ENCODE assay signal across 30 mouse cellular contexts in the genomic region with DNA sequence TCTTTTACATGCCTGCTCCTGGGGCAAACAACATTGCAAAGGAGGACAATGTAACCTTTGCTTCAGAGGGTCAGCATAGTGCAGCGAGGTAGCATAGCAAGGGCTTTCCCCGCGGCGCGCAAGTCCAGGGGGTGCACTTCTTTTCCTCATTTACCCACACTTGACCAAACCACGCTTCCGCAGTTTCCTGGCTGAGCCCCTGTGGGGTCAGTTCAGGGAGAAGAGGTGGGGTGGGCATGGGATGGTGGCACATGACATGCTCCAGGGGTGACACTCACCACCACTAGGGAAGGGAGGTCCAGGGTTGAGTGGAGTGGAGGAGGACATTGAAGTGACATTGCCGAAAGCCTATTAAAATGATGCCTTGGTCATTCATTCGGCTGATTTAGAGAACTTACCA. TPM values are rescaled to one million over a fixed set of nuclear protein-coding genes. Genes with fewer than 3 reads are reported as not detected.
A peak's percentile ranks its signal among the peaks of the same experiment; 100 is the strongest.
DNase-seq lines count a peak whose midpoint lies in the region; ATAC-seq and TF ChIP-seq lines count a peak whose summit lies in the region.
"Had no signal": no experiment of that assay in that cellular context is flagged by ENCODE, and none has a peak within 500 bp of the region (broad histone marks: within the 10 kb centered on the region; RNA-seq: fewer than 3 reads in every experiment).

No protein-coding gene starts in this region.

- peaks cover 3% of the 10 kb centered on the region; the same call in 1 of the 2 replicates for H3K27me3 ChIP-seq in embryonic facial prominence, embryonic 12.5 days
- 0 out of 2 replicates have a peak, but pooled peaks cover 10% of the 10 kb centered on the region for H3K27me3 ChIP-seq in embryonic facial prominence, embryonic 10.5 days (replicated peaks; ENCODE audit: low read depth, poor library complexity, severe bottlenecking)
- no peaks in the 10 kb centered on the region for H3K27me3 ChIP-seq in heart, embryonic 12.5 days (replicated peaks)
- no peaks in the 10 kb centered on the region for H3K27me3 ChIP-seq in heart, postnatal 0 days (ENCODE audit: control insufficient read depth, insufficient read depth, low read length)
- H3K27me3 ChIP-seq in myocyte (ENCODE audit: control insufficient read depth, insufficient read depth, insufficient read length), result no peaks in the 10 kb centered on the region
- H3K27me3 ChIP-seq: CH12.LX; intestine, embryonic 15.5 days; midbrain, embryonic 15.5 days; stomach, embryonic 15.5 days had no signal

- H3ac ChIP-seq in myocyte (ENCODE audit: control insufficient read depth, insufficient read length), result no peak overlapping the region

- 0 out of 2 replicates have a peak, but pooled peaks have one; percentile 13 for ATAC-seq in embryonic facial prominence, embryonic 12.5 days (ENCODE audit: insufficient number of reproducible peaks, insufficient read depth, low FRiP score, low TSS enrichment)
- no peak for ATAC-seq in heart, embryonic 12.5 days (ENCODE audit: insufficient number of reproducible peaks, low FRiP score)
- no peak for ATAC-seq in heart, postnatal 0 days (ENCODE audit: insufficient read depth, low read depth)
- ATAC-seq: activated CD4-positive, CD25-positive, alpha-beta regulatory T cell, adult 4 months; forebrain, embryonic 14.5 days; hindbrain, embryonic 16.5 days; intestine, embryonic 15.5 days; lung, postnatal 0 days; midbrain, embryonic 15.5 days had no signal

- H3K4me3 ChIP-seq in embryonic facial prominence, embryonic 12.5 days, result no peak overlapping the region
- no peak overlapping the region for H3K4me3 ChIP-seq in embryonic facial prominence, embryonic 10.5 days
- H3K4me3 ChIP-seq in heart, embryonic 12.5 days, result peak overlapping the region; percentile 74
- peak overlapping the region; percentile 27 for H3K4me3 ChIP-seq in heart, postnatal 0 days (ENCODE audit: low read depth, low read length)
- H3K4me3 ChIP-seq in myocyte, result peak overlapping the region; percentile 57
- H3K4me3 ChIP-seq: hindbrain, embryonic 10.5 days; intestine, embryonic 15.5 days; layer of hippocampus, adult 2 months; limb, embryonic 15.5 days; liver, embryonic 13.5 days; midbrain, embryonic 10.5 days; midbrain, embryonic 15.5 days; stomach, embryonic 15.5 days had no signal

- no peak for TF ChIP-seq EP300 in heart, postnatal 0 days (IDR thresholded peaks at IDR 0.05; ENCODE audit: low read depth)

- no peaks in the 10 kb centered on the region for H3K36me3 ChIP-seq in embryonic facial prominence, embryonic 12.5 days
- no peaks in the 10 kb centered on the region for H3K36me3 ChIP-seq in embryonic facial prominence, embryonic 10.5 days (replicated peaks)
- peaks cover 37% of the 10 kb centered on the region for H3K36me3 ChIP-seq in heart, embryonic 12.5 days
- H3K36me3 ChIP-seq in heart, postnatal 0 days (replicated peaks; ENCODE audit: control insufficient read depth, insufficient read depth, low read length), result no peaks in the 10 kb centered on the region; the same call in 1 of the 2 replicates
- peaks cover 8% of the 10 kb centered on the region for H3K36me3 ChIP-seq in myocyte (ENCODE audit: control insufficient read depth, insufficient read depth)
- H3K36me3 ChIP-seq: hindbrain, embryonic 10.5 days; intestine, embryonic 15.5 days; limb, embryonic 15.5 days; liver, embryonic 13.5 days; midbrain, embryonic 10.5 days; midbrain, embryonic 15.5 days; stomach, embryonic 15.5 days had no signal

- peaks cover 12% of the 10 kb centered on the region; the same call in 1 of the 2 replicates for H3K4me1 ChIP-seq in embryonic facial prominence, embryonic 12.5 days
- peaks cover 43% of the 10 kb centered on the region for H3K4me1 ChIP-seq in embryonic facial prominence, embryonic 10.5 days
- H3K4me1 ChIP-seq in heart, embryonic 12.5 days (replicated peaks), result peaks cover 66% of the 10 kb centered on the region
- peaks cover 31% of the 10 kb centered on the region for H3K4me1 ChIP-seq in heart, postnatal 0 days (ENCODE audit: control insufficient read depth, insufficient read depth)

- no peaks in the 10 kb centered on the region for H3K9me3 ChIP-seq in embryonic facial prominence, embryonic 12.5 days
- H3K9me3 ChIP-seq in embryonic facial prominence, embryonic 10.5 days, result no peaks in the 10 kb centered on the region
- no peaks in the 10 kb centered on the region for H3K9me3 ChIP-seq in heart, embryonic 12.5 days (replicated peaks)
- H3K9me3 ChIP-seq in heart, postnatal 0 days (replicated peaks; ENCODE audit: control insufficient read depth, low read length), result no peaks in the 10 kb centered on the region
- H3K9me3 ChIP-seq: hindbrain, embryonic 10.5 days; intestine, embryonic 15.5 days; limb, embryonic 15.5 days; liver, embryonic 13.5 days; midbrain, embryonic 10.5 days; midbrain, embryonic 15.5 days; stomach, embryonic 15.5 days had no signal

- TF ChIP-seq CTCF in heart, postnatal 0 days (IDR thresholded peaks at IDR 0.05; ENCODE audit: low read depth), result no peak

- no peak overlapping the region for H3K9ac ChIP-seq in embryonic facial prominence, embryonic 12.5 days
- H3K9ac ChIP-seq in heart, embryonic 12.5 days, result peak overlapping the region; percentile 94
- H3K9ac ChIP-seq in heart, postnatal 0 days (replicated peaks; ENCODE audit: low read depth, low read length), result no peak overlapping the region
- H3K9ac ChIP-seq: intestine, embryonic 15.5 days; limb, embryonic 15.5 days; liver, embryonic 13.5 days; midbrain, embryonic 15.5 days; stomach, embryonic 15.5 days had no signal

- 93% methylated on average over 9 of the region's 9 CpGs for WGBS in embryonic facial prominence, embryonic 12.5 days
- WGBS in embryonic facial prominence, embryonic 10.5 days, result 89% methylated on average over 9 of the region's 9 CpGs
- WGBS in heart, embryonic 12.5 days, result 71% methylated on average over 9 of the region's 9 CpGs
- 39% methylated on average over 9 of the region's 9 CpGs for WGBS in heart, postnatal 0 days

- peak; percentile 12 for TF ChIP-seq POLR2A in myocyte (IDR thresholded peaks at IDR 0.05; ENCODE audit: insufficient read length, low read depth)

- no peak for DNase-seq in embryonic facial prominence, embryonic 10.5 days (ENCODE audit: low spot score)
- DNase-seq in heart, postnatal 14 days, result no peak
- no peak for DNase-seq in heart, postnatal 0 days (ENCODE audit: low spot score)
- no peak for DNase-seq in heart, postnatal 10 days
- DNase-seq: adrenal gland, adult 2 months; cerebellum, adult 2 months; cerebellum, postnatal 14 days; gastrocnemius, postnatal 25 days; kidney, adult 2 months; kidney, postnatal 36 days; liver, embryonic 13.5 days; lung, adult 18-20 months; lung, postnatal 4 days; right cerebral cortex, postnatal 25 days; thymus, postnatal 14 days had no signal

- no peak overlapping the region for H3K27ac ChIP-seq in embryonic facial prominence, embryonic 12.5 days
- no peak overlapping the region for H3K27ac ChIP-seq in embryonic facial prominence, embryonic 10.5 days (replicated peaks)
- H3K27ac ChIP-seq in heart, embryonic 12.5 days (ENCODE audit: poor library complexity, severe bottlenecking), result peak overlapping the region; percentile 100
- H3K27ac ChIP-seq in heart, postnatal 0 days (ENCODE audit: low read depth), result peak overlapping the region; percentile 77; the same call in 1 of the 2 replicates
- H3K27ac ChIP-seq: hindbrain, embryonic 10.5 days; intestine, embryonic 15.5 days; layer of hippocampus, adult 2 months; limb, embryonic 15.5 days; liver, embryonic 13.5 days; midbrain, embryonic 10.5 days; midbrain, embryonic 15.5 days; stomach, embryonic 15.5 days had no signal

- no peak overlapping the region for H3K4me2 ChIP-seq in embryonic facial prominence, embryonic 12.5 days (replicated peaks)
- peak overlapping the region; percentile 81 for H3K4me2 ChIP-seq in heart, embryonic 12.5 days
- peak overlapping the region; percentile 40 for H3K4me2 ChIP-seq in heart, postnatal 0 days (ENCODE audit: low read depth, low read length)
- H3K4me2 ChIP-seq in myocyte (ENCODE audit: low read depth), result peak overlapping the region; percentile 66
- H3K4me2 ChIP-seq: intestine, embryonic 15.5 days; limb, embryonic 15.5 days; liver, embryonic 13.5 days; midbrain, embryonic 15.5 days; stomach, embryonic 15.5 days had no signal

- H3K79me2 ChIP-seq in myocyte (ENCODE audit: control insufficient read depth, insufficient read depth), result peaks cover 12% of the 10 kb centered on the region

- intact Hi-C loops in heart, postnatal 14 days (cut with DNase I), result no loop called here
- intact Hi-C loops in heart, postnatal 10 days (cut with DNase I), result no loop called here

RNA-seq across cellular contexts. Expression of gene Myl4, which starts 28.6 kb away (rescaled TPM):
- 25.6 and 35.4 TPM in 2 replicates for polyA plus RNA-seq in embryonic facial prominence, embryonic 12.5 days (2016; fragmentation: Nextera tagmentation; extraction: Ambion mirVana)
- 1.1 and 4.1 TPM in 2 replicates for polyA plus RNA-seq in embryonic facial prominence, embryonic 10.5 days (2016; fragmentation: Nextera tagmentation; extraction: Ambion mirVana)
- polyA plus RNA-seq in heart, embryonic 12.5 days (2016; fragmentation: Nextera tagmentation; extraction: Ambion mirVana), result 2,473 and 2,477 TPM in 2 replicates
- 100 to 1,000 TPM; 280 to 698 TPM for total RNA-seq in heart, postnatal 14 days (2021)
- 758 and 991 TPM in 2 replicates for total RNA-seq in heart, postnatal 0 days (2014; rRNA removed; ENCODE audit: low replicate concordance)
- 1,182 and 1,364 TPM in 2 replicates for polyA plus RNA-seq in heart, postnatal 0 days (2015; fragmentation: Nextera tagmentation; extraction: Ambion mirVana)
- total RNA-seq in heart, postnatal 10 days (2021), result 100 to 1,000 TPM; 257 to 700 TPM
- polyA plus RNA-seq in myocyte (2012; fragmentation: generic; extraction: Trizol), result 5,062 TPM

RNA-seq across cellular contexts. Expression of gene Cdc27, which starts 28.7 kb away (rescaled TPM):
- polyA plus RNA-seq in embryonic facial prominence, embryonic 12.5 days (2016; fragmentation: Nextera tagmentation; extraction: Ambion mirVana), result 48.5 and 52.1 TPM in 2 replicates
- 58.4 and 60.8 TPM in 2 replicates for polyA plus RNA-seq in embryonic facial prominence, embryonic 10.5 days (2016; fragmentation: Nextera tagmentation; extraction: Ambion mirVana)
- polyA plus RNA-seq in heart, embryonic 12.5 days (2016; fragmentation: Nextera tagmentation; extraction: Ambion mirVana), result 37.6 and 40.6 TPM in 2 replicates
- total RNA-seq in heart, postnatal 14 days (2021), result 10 to 100 TPM; 23.2 to 26.5 TPM
- total RNA-seq in heart, postnatal 0 days (2014; rRNA removed; ENCODE audit: low replicate concordance), result 16.6 and 18.3 TPM in 2 replicates
- polyA plus RNA-seq in heart, postnatal 0 days (2015; fragmentation: Nextera tagmentation; extraction: Ambion mirVana), result 19.6 and 20.5 TPM in 2 replicates
- 10 to 100 TPM; 32.4 to 40.6 TPM for total RNA-seq in heart, postnatal 10 days (2021)
- polyA plus RNA-seq in myocyte (2012; fragmentation: generic; extraction: Trizol), result 9.2 TPM

RNA-seq across cellular contexts. Expression of gene Itgb3, which starts 28.7 kb away (rescaled TPM):
- polyA plus RNA-seq in embryonic facial prominence, embryonic 12.5 days (2016; fragmentation: Nextera tagmentation; extraction: Ambion mirVana), result 3.7 TPM in 2 replicates
- polyA plus RNA-seq in embryonic facial prominence, embryonic 10.5 days (2016; fragmentation: Nextera tagmentation; extraction: Ambion mirVana), result 2.9 and 4.2 TPM in 2 replicates
- 9.6 and 11.9 TPM in 2 replicates for polyA plus RNA-seq in heart, embryonic 12.5 days (2016; fragmentation: Nextera tagmentation; extraction: Ambion mirVana)
- total RNA-seq in heart, postnatal 14 days (2021), result 1 to 10 TPM; 4.8 to 4.9 TPM
- total RNA-seq in heart, postnatal 0 days (2014; rRNA removed; ENCODE audit: low replicate concordance), result 5.2 and 16.4 TPM in 2 replicates
- polyA plus RNA-seq in heart, postnatal 0 days (2015; fragmentation: Nextera tagmentation; extraction: Ambion mirVana), result 1.6 and 1.7 TPM in 2 replicates
- total RNA-seq in heart, postnatal 10 days (2021), result 1 to 10 TPM; 5.8 to 7.3 TPM
- 25.0 TPM for polyA plus RNA-seq in myocyte (2012; fragmentation: generic; extraction: Trizol)

Comparison
In these comparisons a context has a peak if more than half of its experiments do, and no peak if none do; other contexts are left out.
1. H3K27ac ChIP-seq: peak in heart, embryonic 12.5 days (single experiment) and heart, postnatal 0 days (single experiment); none in embryonic facial prominence, embryonic 12.5 days (single experiment) and embryonic facial prominence, embryonic 10.5 days (single experiment).
2. H3K4me3 ChIP-seq: peak in heart, embryonic 12.5 days (single experiment), heart, postnatal 0 days (single experiment) and myocyte (single experiment); none in embryonic facial prominence, embryonic 12.5 days (single experiment) and embryonic facial prominence, embryonic 10.5 days (single experiment).
3. RNA of gene Myl4, which starts 28.6 kb away (polyA plus RNA-seq): 5,062 TPM in myocyte (single experiment), 2,473 to 2,477 TPM in heart, embryonic 12.5 days and 1,182 to 1,364 TPM in heart, postnatal 0 days; 25.6 to 35.4 TPM in embryonic facial prominence, embryonic 12.5 days and 1.1 to 4.1 TPM in embryonic facial prominence, embryonic 10.5 days; every median in the first group is over 10 times any median in the second.